Mouse (Mus musculus) adrenal gland, postnatal 36 days (tissue): ENCODE data around the gene Ncf1. TPM values are rescaled to one million over a fixed set of nuclear protein-coding genes. Genes with fewer than 3 reads are reported as not detected.

Experiments used
- DNase-seq, 2 experiments: peaks; one replicate each; pipeline ENCODE4 v3.0.0; 2021; ENCODE audit warnings: mixed read lengths in 1 of 2
- total RNA-seq, 2 experiments: library from RNA; stranded (reverse); gene quantifications; 2 replicates each; pipeline ENCODE4 v1.2.3; 2021

Ncf1 gene
- total RNA-seq, 2 experiments from 2014 or later = 5.2 to 9.7 TPM

- DNase-seq = no peak
These were observed 22.7 kb downstream of the Ncf1 start for GRCm38 (mm10) chr5:134206721-134207120.

- no peak for DNase-seq
These were observed 35.8 kb downstream of the Ncf1 start for GRCm38 (mm10) chr5:134193664-134194063.

- DNase-seq = no peak
These were observed 40.9 kb downstream of the Ncf1 start for GRCm38 (mm10) chr5:134188571-134188970.

- peak; percentile 56 to 68 for DNase-seq
These were observed 42.3 kb downstream of the Ncf1 start for GRCm38 (mm10) chr5:134186961-134187731.

GRCm38 (mm10) chr5:134186059-134186458 lies 43.4 kb downstream of the Ncf1 start:
- DNase-seq = no peak

- peak; percentile 98 to 99 for DNase-seq
These were observed 45.3 kb downstream of the Ncf1 start, which contains the start of gene Gtf2ird2 for GRCm38 (mm10) chr5:134183880-134184808. TSS of gene Gtf2ird2 (plus strand) at chr5:134184019.

GRCm38 (mm10) chr5:134183162-134183561 lies 46.3 kb downstream of the Ncf1 start:
- no peak for DNase-seq

GRCm38 (mm10) chr5:134182735-134183134 lies 46.7 kb downstream of the Ncf1 start:
- DNase-seq = peak; percentile 51 to 53

- DNase-seq = no peak
These were observed 47.3 kb downstream of the Ncf1 start for GRCm38 (mm10) chr5:134182172-134182571.

GRCm38 (mm10) chr5:134179871-134180270 lies 49.6 kb downstream of the Ncf1 start:
- DNase-seq = peak; percentile 83 to 84

GRCm38 (mm10) chr5:134178536-134178935 lies 50.9 kb downstream of the Ncf1 start:
- no peak for DNase-seq

GRCm38 (mm10) chr5:134176169-134176881 lies 53.1 kb downstream of the Ncf1 start, which contains the start of gene Rcc1l:
TSS of gene Rcc1l (minus strand) at chr5:134176774.
- DNase-seq = peak; percentile 88

- DNase-seq = peak; percentile 21 to 27
These were observed 53.7 kb downstream of the Ncf1 start for GRCm38 (mm10) chr5:134175696-134176095.

- DNase-seq = peak; percentile 50 to 56
These were observed 56.2 kb downstream of the Ncf1 start for GRCm38 (mm10) chr5:134173206-134173605.

- no peak for DNase-seq
These were observed 59.3 kb downstream of the Ncf1 start for GRCm38 (mm10) chr5:134170167-134170566.

Other genes starting within 250 kb of the Ncf1 start
- 10 to 100 TPM; 12.1 TPM for gene Castor2, start 129.9 kb downstream of the Ncf1 start, total RNA-seq
- gene Rcc1l, start 52.9 kb downstream of the Ncf1 start, total RNA-seq = 10 to 100 TPM; 30.4 to 31.6 TPM
- gene Gtf2ird2, start 45.6 kb downstream of the Ncf1 start, total RNA-seq = 1 to 10 TPM; 8.1 to 9.3 TPM
- 100 to 1,000 TPM; 230 to 239 TPM for gene Gtf2i, start 85.1 kb upstream of the Ncf1 start, total RNA-seq
- gene Gtf2ird1, start 227.1 kb upstream of the Ncf1 start, total RNA-seq = 10 to 100 TPM; 44.4 to 59.1 TPM